Mouse (Mus musculus) stomach, embryonic 15.5 days (tissue): ENCODE results near the gene Rxfp2. TPM values are rescaled to one million over a fixed set of nuclear protein-coding genes. Genes with fewer than 3 reads are reported as not detected.

Experiments
- ATAC-seq: fragments of 200-750 bp; cut with Nextera tagmentation; 2 replicates; pipeline ENCODE4 v1.8.0; 2017; ENCODE audit warnings: low read depth, moderate number of reproducible peaks, moderate TSS enrichment; ENCODE audit not compliant: insufficient read depth, low FRiP score
- H3K27ac ChIP-seq: fragments of 300-500 bp; sonication (generic); 2 replicates; pipeline ENCODE4 v1.5.1; 2015; ENCODE audit warnings: mild to moderate bottlenecking, inconsistent platforms
- H3K27me3 ChIP-seq: fragments of 300-500 bp; sonication (generic); replicated peaks from 2 replicates; pipeline ENCODE4 v1.6.1; 2015; ENCODE audit warnings: inconsistent platforms
- H3K36me3 ChIP-seq: fragments of 300-500 bp; sonication (generic); 2 replicates; pipeline ENCODE4 v1.6.1; 2015; ENCODE audit warnings: inconsistent platforms
- H3K4me1 ChIP-seq: fragments of 300-500 bp; sonication (generic); 2 replicates; pipeline ENCODE4 v1.6.1; 2015; ENCODE audit warnings: inconsistent platforms
- H3K4me2 ChIP-seq: fragments of 300-500 bp; sonication (generic); 2 replicates; pipeline ENCODE4 v1.6.1; 2015; ENCODE audit warnings: mild to moderate bottlenecking, inconsistent platforms
- H3K4me3 ChIP-seq: fragments of 300-500 bp; sonication (generic); replicated peaks from 2 replicates; pipeline ENCODE4 v1.5.1; 2015; ENCODE audit warnings: inconsistent platforms
- H3K9ac ChIP-seq: fragments of 300-500 bp; sonication (generic); 2 replicates; pipeline ENCODE4 v1.6.1; 2015; ENCODE audit warnings: inconsistent platforms
- H3K9me3 ChIP-seq: fragments of 300-500 bp; sonication (generic); 2 replicates; pipeline ENCODE4 v1.6.1; 2016; ENCODE audit warnings: inconsistent platforms
- WGBS: fragments of 180-500 bp; shearing (Covaris S2); methylation state at CpG from one replicate; pipeline ENCODE4 v1.1.7; 2015; 5-methylcytosine and 5-hydroxymethylcytosine counted together
- polyA plus RNA-seq: library from polyadenylated mRNA; unstranded; fragments of >200 nt; fragmentation: Nextera tagmentation; extraction: Ambion mirVana; gene quantifications from 2 replicates; pipeline ENCODE4 v1.2.1, GENCODE M21; 2015

The Rxfp2 gene
- polyA plus RNA-seq, 1 experiment from 2014 or later: 0.12 TPM

GRCm38 (mm10) chr5:150049946-150050345 is 31.5 kb downstream of the Rxfp2 start:
- H3K4me1 ChIP-seq: no peaks in the 10 kb centered on the region
- no peaks in the 10 kb centered on the region for H3K27me3 ChIP-seq
- H3K27ac ChIP-seq: no peak overlapping the region
- 59% methylated on average over 7 of the region's 7 CpGs for WGBS
- no peaks in the 10 kb centered on the region for H3K36me3 ChIP-seq
- H3K4me2 ChIP-seq: no peak overlapping the region
- H3K9ac ChIP-seq: no peak overlapping the region
- H3K4me3 ChIP-seq: no peak overlapping the region
- no peak for ATAC-seq
- H3K9me3 ChIP-seq: no peaks in the 10 kb centered on the region

- Histone ChIP-seq H3K27ac (no peak overlapping the region), H3K36me3 (no peaks in the 10 kb centered on the region), H3K4me1 (no peaks in the 10 kb centered on the region), H3K4me3 (no peak overlapping the region), H3K9ac (no peak overlapping the region), H3K27me3 (no peaks in the 10 kb centered on the region), H3K4me2 (no peak overlapping the region), H3K9me3 (no peaks in the 10 kb centered on the region)
- ATAC-seq: no peak
- WGBS: 55% methylated on average over 5 of the region's 5 CpGs
Measured at GRCm38 (mm10) chr5:150051828-150052227, 33.4 kb downstream of the Rxfp2 start.

- Histone ChIP-seq H3K4me1 (no peaks in the 10 kb centered on the region), H3K4me3 (no peak overlapping the region), H3K4me2 (no peak overlapping the region), H3K27ac (no peak overlapping the region), H3K9ac (no peak overlapping the region), H3K27me3 (no peaks in the 10 kb centered on the region), H3K9me3 (no peaks in the 10 kb centered on the region), H3K36me3 (no peaks in the 10 kb centered on the region)
- WGBS: 79% methylated on average over 4 of the region's 4 CpGs
- no peak for ATAC-seq
Measured at GRCm38 (mm10) chr5:150053294-150053693, 34.8 kb downstream of the Rxfp2 start.

GRCm38 (mm10) chr5:150053956-150054355 is 35.5 kb downstream of the Rxfp2 start:
- Histone ChIP-seq H3K27me3 (no peaks in the 10 kb centered on the region), H3K27ac (no peak overlapping the region), H3K4me2 (no peak overlapping the region), H3K4me3 (no peak overlapping the region), H3K9me3 (no peaks in the 10 kb centered on the region), H3K4me1 (no peaks in the 10 kb centered on the region), H3K36me3 (no peaks in the 10 kb centered on the region), H3K9ac (no peak overlapping the region)
- 82% methylated on average over 7 of the region's 7 CpGs for WGBS
- ATAC-seq: no peak

- 75% methylated on average over 1 of the region's 1 CpGs for WGBS
Measured at GRCm38 (mm10) chr5:150055322-150055721, 36.8 kb downstream of the Rxfp2 start.

GRCm38 (mm10) chr5:150056056-150056455 is 37.6 kb downstream of the Rxfp2 start:
- Histone ChIP-seq H3K4me3 (no peak overlapping the region), H3K9me3 (no peaks in the 10 kb centered on the region), H3K27me3 (no peaks in the 10 kb centered on the region), H3K4me2 (no peak overlapping the region), H3K9ac (no peak overlapping the region), H3K27ac (no peak overlapping the region), H3K36me3 (no peaks in the 10 kb centered on the region), H3K4me1 (no peaks in the 10 kb centered on the region)
- 79% methylated on average over 5 of the region's 5 CpGs for WGBS
- no peak for ATAC-seq

More at GRCm38 (mm10) chr5:150055322-150055721, 36.8 kb downstream of the Rxfp2 start:
- Histone ChIP-seq H3K9me3 (no peaks in the 10 kb centered on the region), H3K9ac (no peak overlapping the region), H3K27me3 (no peaks in the 10 kb centered on the region), H3K4me2 (no peak overlapping the region), H3K36me3 (no peaks in the 10 kb centered on the region), H3K27ac (no peak overlapping the region), H3K4me1 (no peaks in the 10 kb centered on the region), H3K4me3 (no peak overlapping the region)
- ATAC-seq: no peak

GRCm38 (mm10) chr5:150058845-150059244 is 40.4 kb downstream of the Rxfp2 start:
- H3K4me2 ChIP-seq: no peak overlapping the region
- no peaks in the 10 kb centered on the region for H3K36me3 ChIP-seq
- H3K27ac ChIP-seq: no peak overlapping the region
- H3K9ac ChIP-seq: no peak overlapping the region
- ATAC-seq: no peak
- WGBS: 80% methylated on average over 5 of the region's 5 CpGs
- no peaks in the 10 kb centered on the region for H3K9me3 ChIP-seq
- no peak overlapping the region for H3K4me3 ChIP-seq
- H3K4me1 ChIP-seq: no peaks in the 10 kb centered on the region
- no peaks in the 10 kb centered on the region for H3K27me3 ChIP-seq

GRCm38 (mm10) chr5:150059466-150059865 is 41.0 kb downstream of the Rxfp2 start:
- Histone ChIP-seq H3K9ac (no peak overlapping the region), H3K9me3 (no peaks in the 10 kb centered on the region), H3K27ac (no peak overlapping the region), H3K27me3 (no peaks in the 10 kb centered on the region), H3K4me1 (no peaks in the 10 kb centered on the region), H3K4me2 (no peak overlapping the region), H3K4me3 (no peak overlapping the region), H3K36me3 (no peaks in the 10 kb centered on the region)
- WGBS: 85% methylated on average over 9 of the region's 9 CpGs
- no peak for ATAC-seq

- ATAC-seq: no peak
- H3K36me3 ChIP-seq: no peaks in the 10 kb centered on the region
- no peak overlapping the region for H3K4me3 ChIP-seq
- no peaks in the 10 kb centered on the region for H3K27me3 ChIP-seq
- H3K27ac ChIP-seq: no peak overlapping the region
- H3K4me2 ChIP-seq: no peak overlapping the region
- 84% methylated on average over 9 of the region's 9 CpGs for WGBS
- no peaks in the 10 kb centered on the region for H3K4me1 ChIP-seq
- no peak overlapping the region for H3K9ac ChIP-seq
- H3K9me3 ChIP-seq: no peaks in the 10 kb centered on the region
Measured at GRCm38 (mm10) chr5:150061086-150061485, 42.6 kb downstream of the Rxfp2 start.

GRCm38 (mm10) chr5:150064286-150064685 is 45.8 kb downstream of the Rxfp2 start:
- Histone ChIP-seq H3K36me3 (no peaks in the 10 kb centered on the region), H3K9me3 (no peaks in the 10 kb centered on the region), H3K4me3 (no peak overlapping the region), H3K27me3 (no peaks in the 10 kb centered on the region), H3K27ac (no peak overlapping the region), H3K4me2 (no peak overlapping the region), H3K4me1 (no peaks in the 10 kb centered on the region), H3K9ac (no peak overlapping the region)
- ATAC-seq: no peak
- WGBS: 62% methylated on average over 10 of the region's 10 CpGs

GRCm38 (mm10) chr5:150070086-150070485 is 51.6 kb downstream of the Rxfp2 start:
- Histone ChIP-seq H3K27me3 (no peaks in the 10 kb centered on the region), H3K9ac (no peak overlapping the region), H3K9me3 (no peaks in the 10 kb centered on the region), H3K4me3 (no peak overlapping the region), H3K27ac (no peak overlapping the region), H3K4me2 (peak overlapping the region; percentile 24; the same call in 1 of the 2 replicates), H3K36me3 (no peaks in the 10 kb centered on the region), H3K4me1 (no peaks in the 10 kb centered on the region)
- ATAC-seq: no peak
- WGBS: 15% methylated on average over 10 of the region's 10 CpGs

- no peaks in the 10 kb centered on the region for H3K36me3 ChIP-seq
- no peak overlapping the region for H3K9ac ChIP-seq
- H3K9me3 ChIP-seq: no peaks in the 10 kb centered on the region
- H3K27me3 ChIP-seq: no peaks in the 10 kb centered on the region
- no peak for ATAC-seq
- no peaks in the 10 kb centered on the region for H3K4me1 ChIP-seq
- no peak overlapping the region for H3K4me2 ChIP-seq
- no peak overlapping the region for H3K4me3 ChIP-seq
- no peak overlapping the region for H3K27ac ChIP-seq
Measured at GRCm38 (mm10) chr5:150071738-150072137, 53.3 kb downstream of the Rxfp2 start.
